Mouse (Mus musculus) cerebellum, adult 11 months (tissue): ENCODE results near the gene Mllt6.
"Not testable (repeated sequence)": the region's sequence is repeated elsewhere in the genome, so short reads cannot be mapped to it uniquely, and the experiment has no call there.

Experiments used
- DNase-seq: peaks from one replicate; pipeline ENCODE4 v3.0.0; 2022

Gene Mllt6

GRCm38 (mm10) chr11:97697199-97697890 is 34.1 kb downstream of the Mllt6 start:
- no peak for DNase-seq

- DNase-seq = no peak
These were observed 34.8 kb downstream of the Mllt6 start for GRCm38 (mm10) chr11:97697891-97698529.

DNA sequence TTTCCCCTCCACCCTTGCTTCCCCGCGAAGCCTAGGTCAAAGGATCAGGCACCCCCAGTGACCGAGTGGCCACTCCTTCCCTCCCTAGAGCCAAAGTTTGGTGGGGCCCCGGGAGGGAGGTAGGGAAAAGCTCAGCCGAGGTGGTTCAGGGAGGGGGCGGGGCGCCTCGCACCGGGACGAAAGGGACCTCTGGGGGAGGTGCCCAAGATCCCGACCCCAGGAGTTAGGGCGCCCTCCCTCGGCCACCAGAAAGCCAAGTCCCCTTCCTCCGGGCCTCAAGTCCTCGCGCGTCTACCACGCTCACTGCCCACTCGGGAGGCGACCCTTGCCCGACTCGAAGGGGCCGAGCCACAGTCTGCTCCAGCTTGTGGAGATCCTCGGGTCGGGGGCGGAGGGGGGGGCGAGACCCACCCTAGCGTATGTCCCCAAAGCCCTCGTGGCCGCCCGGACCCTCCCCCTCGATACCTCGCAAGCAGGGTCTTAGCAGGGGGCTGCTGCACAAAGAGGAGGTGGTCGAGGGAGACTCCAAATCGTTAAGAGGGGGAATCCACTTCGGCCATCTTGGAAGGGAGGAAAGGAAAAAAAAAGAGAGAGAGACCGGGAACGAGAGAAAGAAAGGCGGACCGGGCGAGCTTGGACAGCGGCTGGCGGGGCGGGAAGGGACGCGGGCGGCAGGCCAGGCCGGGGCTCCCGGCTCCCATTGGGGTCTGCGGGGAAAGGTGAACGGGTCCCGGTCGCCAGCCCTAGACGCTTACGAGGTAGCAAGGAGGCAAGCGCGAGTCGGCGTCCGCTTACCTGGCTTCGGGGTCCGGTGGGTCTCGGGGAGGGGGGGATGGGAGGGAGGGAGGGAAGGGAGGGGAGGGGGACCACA is 35.8 kb downstream of the Mllt6 start:
- peak; percentile 71 for DNase-seq

- DNase-seq = peak; percentile 82
These were observed 36.4 kb downstream of the Mllt6 start for GRCm38 (mm10) chr11:97699626-97700002.

DNA sequence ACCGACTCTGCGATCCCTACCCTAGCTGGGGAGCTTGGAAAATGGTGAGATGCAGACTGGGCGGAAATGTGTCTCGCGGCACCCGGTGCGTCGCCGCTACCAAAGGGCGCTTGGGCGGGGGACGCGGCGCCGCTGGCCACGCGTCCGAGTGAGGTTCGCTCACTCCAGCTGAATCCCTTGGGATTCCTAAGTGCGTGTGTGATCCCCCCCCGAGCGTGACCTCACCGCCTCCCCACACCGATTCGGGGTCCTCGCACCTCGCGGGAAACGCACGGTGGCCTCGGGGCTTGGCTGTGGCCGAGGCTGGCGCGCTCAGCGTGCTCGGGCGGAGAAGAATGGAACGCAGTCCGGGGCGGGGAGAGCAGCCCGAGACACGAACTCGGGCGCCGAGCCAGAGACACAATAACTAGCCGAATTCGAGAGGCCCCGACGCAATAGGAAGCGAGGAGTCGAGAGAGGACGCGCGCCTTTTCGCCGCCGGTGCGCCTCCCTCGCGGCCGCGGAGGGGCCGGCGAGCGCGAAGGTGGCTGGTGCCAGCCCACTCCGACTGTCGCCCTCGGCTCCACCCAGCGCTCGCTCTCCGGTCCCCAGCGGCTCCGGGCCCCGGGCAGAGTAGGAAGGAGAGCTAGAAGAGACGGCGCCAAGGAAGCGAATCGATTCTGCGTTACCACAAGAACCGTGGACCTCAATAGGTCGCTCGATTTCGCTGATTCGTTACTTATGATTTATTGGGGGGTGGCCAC is 37.0 kb downstream of the Mllt6 start, which contains the start of gene Pcgf2:
Pcgf2 (minus strand) TSS at position 495 of the 743 bp plus-strand sequence.
- peak; percentile 84 for DNase-seq

DNA sequence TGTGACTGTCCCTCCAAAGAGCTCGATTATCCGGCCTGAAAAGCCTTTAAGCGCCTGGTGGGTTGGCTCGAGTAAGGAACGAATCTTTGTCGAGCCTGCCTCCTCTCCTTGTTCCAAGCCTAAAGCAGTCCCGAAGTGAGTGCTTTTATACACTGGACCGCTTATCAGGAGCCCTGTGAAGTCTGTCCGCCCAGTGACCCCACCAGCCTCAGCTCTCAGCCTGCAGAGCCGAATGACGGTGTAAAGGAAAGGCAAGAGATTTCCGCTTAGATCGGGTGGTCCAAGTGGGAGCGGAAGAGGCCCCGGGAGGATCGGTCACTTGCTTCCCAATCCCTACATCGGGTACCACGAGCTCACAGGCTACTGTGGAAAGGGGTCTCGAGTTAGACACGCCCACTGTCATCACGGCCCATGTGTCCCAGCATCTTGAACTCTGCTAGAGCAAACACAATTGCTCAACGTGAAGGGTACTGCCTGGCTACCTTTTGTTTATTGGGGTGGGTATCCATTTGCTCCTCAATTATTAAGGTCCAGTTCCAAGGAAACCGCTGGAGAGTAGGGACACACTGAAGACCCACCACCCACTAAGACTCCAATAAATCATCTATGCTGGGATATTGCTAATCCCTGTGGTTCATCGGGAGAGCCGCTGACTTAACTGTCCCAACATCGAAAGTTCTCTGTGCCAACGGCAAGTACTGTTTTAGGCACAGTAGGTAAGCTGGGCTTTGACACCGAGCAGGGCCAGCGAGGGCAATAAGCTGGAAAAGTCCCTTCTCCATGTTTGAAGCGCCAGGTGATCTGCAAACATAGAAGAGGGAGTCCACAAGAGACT is 37.7 kb downstream of the Mllt6 start:
- no peak for DNase-seq

GRCm38 (mm10) chr11:97701581-97702392 is 38.6 kb downstream of the Mllt6 start:
- DNase-seq = no peak

GRCm38 (mm10) chr11:97702393-97702745 is 39.2 kb downstream of the Mllt6 start:
- DNase-seq = peak; percentile 87

DNA sequence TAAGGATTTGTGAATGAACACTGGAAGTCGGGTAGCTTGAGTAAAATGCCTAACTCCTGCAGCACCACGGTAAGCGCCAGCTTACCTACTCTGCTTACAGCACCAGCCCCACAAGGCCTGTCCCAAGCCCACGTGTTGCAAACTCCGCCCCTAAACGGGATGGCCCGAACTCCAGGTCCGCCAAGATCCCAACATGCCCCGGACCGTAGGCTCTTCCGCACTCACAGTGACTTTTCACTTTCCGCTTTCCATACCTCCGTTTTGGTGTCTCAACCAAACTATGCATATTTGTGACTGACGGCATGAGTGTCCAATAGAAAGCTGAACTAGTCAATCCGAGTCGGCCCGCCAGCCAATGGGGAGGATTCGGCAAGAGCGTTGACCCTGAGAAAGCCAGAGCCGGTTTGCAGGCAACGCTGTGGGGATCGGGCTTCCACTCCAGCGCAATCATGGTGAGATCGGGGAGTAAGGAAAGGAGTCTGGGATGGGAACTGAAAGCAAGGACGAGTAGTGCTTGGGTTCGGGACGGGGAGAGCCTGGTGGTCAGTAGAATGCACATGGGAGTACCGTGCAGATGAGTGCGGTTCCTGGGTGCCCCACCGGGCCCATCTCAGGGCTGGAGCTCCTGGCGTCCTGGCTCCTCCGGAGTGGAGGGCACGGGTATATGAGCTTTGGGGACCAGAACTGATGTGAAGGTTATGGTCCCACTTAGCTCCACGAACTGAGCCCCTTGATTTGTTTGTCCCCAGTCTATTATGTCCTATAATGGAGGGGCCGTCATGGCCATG is 40.0 kb downstream of the Mllt6 start, which contains the start of gene Psmb3:
Psmb3 (plus strand) TSS at position 361 of the 788 bp plus-strand sequence.
- DNase-seq = peak; percentile 99

- not testable (repeated sequence) for DNase-seq
These were observed 46.9 kb downstream of the Mllt6 start for GRCm38 (mm10) chr11:97710067-97710466.

DNA sequence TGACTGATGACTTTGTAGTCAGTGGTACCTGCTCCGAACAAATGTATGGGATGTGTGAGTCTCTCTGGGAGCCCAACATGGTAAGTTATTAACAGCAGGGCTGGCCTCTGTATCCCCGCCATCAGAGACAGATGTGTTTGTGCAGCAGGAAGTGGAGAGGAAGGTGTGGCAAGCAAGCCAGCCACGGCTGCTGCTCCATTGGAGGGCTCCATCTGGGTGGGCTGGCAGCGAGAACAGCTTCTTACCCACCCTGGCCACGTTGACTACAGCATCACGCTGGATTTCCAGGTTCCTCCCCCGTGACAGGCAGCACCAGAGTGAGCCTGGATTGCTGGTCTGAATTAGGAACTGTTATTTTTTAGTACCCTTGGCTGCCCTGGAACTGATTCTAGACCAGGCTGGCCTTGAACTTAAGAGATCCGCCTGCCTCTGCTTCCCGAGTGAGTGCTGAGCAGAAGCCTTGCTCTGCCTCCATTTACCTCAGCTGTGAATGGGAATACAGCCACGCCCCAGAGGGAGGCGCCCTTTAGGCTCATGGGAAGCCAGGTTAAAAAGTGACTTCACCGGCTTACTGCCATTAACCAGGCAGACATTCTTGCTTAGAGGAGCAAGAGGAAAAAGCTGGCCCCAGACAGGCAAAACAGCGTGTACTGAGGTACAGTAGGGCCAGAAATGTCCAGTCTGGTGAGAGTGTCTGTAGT is 48.1 kb downstream of the Mllt6 start:
- DNase-seq = no peak

DNA sequence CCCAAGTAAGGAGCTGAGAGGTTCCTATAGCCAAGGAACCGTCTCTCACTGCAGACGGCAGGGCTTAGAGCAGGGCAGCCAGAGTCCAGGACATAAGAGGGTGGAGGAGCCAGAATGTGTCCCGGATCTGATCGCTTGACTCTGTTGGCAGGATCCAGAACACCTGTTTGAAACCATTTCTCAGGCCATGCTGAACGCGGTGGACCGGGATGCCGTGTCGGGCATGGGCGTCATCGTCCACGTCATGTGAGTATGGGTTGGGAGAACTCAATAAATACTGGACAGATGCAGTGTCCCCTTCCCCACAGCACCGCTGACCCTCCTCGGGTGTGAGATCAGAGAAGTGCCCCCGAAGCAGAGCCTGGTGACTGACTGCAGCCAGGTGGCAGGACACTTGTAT is 49.1 kb downstream of the Mllt6 start:
- no peak for DNase-seq

GRCm38 (mm10) chr11:97713896-97714295 is 50.7 kb downstream of the Mllt6 start:
- DNase-seq = no peak

DNA sequence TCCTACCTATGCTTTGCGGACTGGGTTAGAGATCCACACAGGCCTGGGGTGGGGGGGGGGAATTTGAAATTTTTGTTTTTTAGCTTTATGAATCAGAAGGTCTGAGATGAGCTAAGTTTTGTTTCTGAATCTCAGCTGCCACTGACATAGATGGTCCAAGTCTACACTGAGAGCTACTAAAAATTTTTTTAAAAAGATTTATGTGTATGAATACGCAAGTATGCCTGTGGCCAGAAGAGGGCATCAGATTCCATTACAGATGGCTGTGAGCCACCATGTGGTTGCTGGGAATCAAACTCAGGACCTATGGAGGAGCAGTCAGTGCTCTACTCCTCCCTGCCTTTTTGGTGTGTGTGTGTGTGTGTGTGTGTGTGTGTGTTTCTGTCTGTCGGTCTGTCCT is 51.1 kb downstream of the Mllt6 start:
- no peak for DNase-seq

DNA sequence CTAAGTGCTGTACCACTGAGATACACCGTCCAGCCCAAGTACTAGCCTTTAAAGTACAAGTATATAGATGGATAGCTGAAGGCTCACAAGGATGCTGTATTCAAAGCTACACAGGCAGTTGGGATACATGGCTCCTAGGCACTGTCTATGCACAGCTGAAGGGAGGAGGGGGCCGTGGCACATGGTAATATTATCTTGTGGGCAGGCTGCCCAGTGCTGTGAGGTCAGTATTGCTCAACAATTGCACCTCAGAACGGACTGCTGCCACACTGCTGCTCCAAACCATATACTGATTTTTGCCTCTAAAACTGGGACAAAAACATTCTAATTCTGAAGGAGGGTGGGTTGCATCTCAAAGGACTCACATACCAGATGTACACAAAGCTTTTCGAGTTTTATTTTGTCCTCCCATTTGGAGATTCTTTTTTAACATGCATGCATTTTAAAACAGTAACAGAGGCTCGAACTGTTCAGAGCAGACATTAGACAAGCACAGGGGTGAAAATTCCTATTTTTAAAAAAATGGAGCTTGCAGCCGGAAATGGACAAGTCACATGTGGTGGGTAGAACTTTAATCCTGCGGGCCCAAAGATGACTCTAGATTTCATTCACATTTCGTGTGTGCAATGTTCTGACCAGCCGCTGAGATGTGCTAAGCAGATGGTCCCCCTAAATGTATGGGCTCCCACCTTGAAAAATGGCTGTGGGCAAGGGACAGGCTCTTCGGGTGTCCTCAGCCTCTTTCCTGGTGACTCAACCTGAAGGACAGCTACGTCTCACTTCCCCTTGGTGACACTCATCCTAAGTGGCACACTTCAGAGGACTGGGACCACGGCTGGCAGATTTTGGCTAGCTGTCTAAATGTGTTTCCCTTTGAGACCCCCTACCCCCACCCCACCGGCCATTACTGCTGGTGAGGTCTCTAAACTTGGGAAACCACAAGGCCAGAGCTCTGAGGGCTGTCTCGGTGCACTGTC is 51.9 kb downstream of the Mllt6 start:
- DNase-seq = no peak

- no peak for DNase-seq
These were observed 52.8 kb downstream of the Mllt6 start for GRCm38 (mm10) chr11:97716021-97716420.

GRCm38 (mm10) chr11:97717369-97718280 is 54.4 kb downstream of the Mllt6 start:
- no peak for DNase-seq
